Mouse (Mus musculus): Measurements from ENCODE around the gene Dtx3. TPM values are rescaled to one million over a fixed set of nuclear protein-coding genes. Genes with fewer than 3 reads are reported as not detected.
A peak's percentile ranks its signal among the peaks of the same experiment; 100 is the strongest.
"Not testable (repeated sequence)": the region's sequence is repeated elsewhere in the genome, so short reads cannot be mapped to it uniquely, and the experiment has no call there.

Dtx3 gene
- polyA plus RNA-seq, 1 experiment = 49.8 TPM

DNA sequence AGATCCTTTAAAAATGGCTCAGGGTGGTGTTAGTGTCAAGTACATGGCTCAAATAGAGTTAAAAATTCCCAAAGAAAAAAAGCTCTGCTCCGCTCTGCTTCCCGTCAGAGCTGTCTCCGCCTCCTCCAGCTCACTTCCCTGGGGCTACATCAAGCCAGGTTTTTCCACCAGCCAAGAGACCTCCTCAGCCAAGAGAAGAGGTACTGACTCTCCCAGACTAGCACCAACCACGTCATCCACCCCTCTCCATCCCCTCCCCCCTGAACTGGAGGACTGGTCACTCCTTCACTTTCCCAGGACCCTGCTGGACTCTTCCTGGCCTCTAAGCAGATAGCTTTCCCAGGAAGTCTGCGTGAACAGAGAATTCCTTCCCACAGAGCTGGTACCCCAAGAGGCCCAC, 864 bp upstream of the Dtx3 start:
- peaks cover 10% of the 10 kb centered on the region for H3K36me3 ChIP-seq (ENCODE audit: control insufficient read depth, insufficient read depth, low read length, poor library complexity, severe bottlenecking)

DNA sequence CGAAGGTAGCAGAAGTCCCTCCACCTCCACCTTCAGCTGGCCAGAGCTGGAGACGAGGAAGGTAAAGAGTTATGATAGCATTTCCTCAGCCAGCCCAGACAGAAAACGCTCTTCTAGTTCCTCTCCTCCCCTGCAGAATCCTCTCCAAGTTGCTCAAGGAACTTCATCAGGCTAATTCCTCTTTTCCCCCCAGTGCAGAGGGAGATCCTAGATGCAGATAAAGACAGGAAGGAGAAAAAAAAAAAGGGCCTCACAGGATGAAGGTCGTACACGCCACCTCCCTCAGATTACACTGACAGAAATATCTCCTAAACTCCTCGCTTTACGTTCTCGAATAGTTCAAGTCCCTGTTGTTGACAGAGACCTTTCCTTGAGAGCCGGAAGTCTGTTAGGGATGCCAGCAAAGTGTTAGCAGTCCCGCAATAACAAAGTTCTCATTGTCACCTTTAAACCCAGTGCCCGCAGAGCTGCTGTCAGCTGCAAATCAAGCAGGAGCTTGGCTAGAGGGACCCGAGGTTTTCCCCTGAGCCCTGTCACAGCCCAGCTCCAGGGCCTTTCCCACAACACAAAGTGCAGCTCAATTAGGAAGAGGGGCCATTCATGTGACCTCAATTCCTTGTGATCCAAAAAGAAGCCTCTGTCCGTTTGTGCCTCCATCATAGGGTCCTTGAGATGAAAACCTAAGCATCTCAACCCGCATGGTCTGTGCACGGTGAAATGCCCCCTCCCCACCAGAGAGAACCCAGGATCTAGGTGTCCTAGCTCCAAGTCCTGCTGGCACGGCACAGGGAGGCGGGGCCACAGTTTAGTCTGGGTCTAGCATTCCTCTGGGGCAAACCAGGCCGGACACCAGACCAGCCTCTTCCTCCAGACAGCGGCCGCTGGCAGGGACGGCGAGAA, 850 bp downstream of the Dtx3 start:
- H3K4me1 ChIP-seq (ENCODE audit: control insufficient read depth, insufficient read depth, low read length) = peaks cover 2% of the 10 kb centered on the region
- peaks cover 10% of the 10 kb centered on the region for H3K36me3 ChIP-seq (ENCODE audit: control insufficient read depth, insufficient read depth, low read length, poor library complexity, severe bottlenecking)
- TF ChIP-seq CTCF (IDR thresholded peaks at IDR 0.05; ENCODE audit: low read depth, low read length) = no peak
- TF ChIP-seq POLR2A (IDR thresholded peaks at IDR 0.05; ENCODE audit: insufficient read depth, low read length) = no peak
- no peaks in the 10 kb centered on the region for H3K27me3 ChIP-seq (ENCODE audit: control insufficient read depth, insufficient read depth, low read length, poor library complexity, severe bottlenecking)
- peak overlapping the region; percentile 61 for H3K4me3 ChIP-seq (ENCODE audit: low read depth, low read length)
- H3K9ac ChIP-seq (ENCODE audit: low read depth, poor library complexity, severe bottlenecking) = peak overlapping the region; percentile 89
- H3K9me3 ChIP-seq (replicated peaks; ENCODE audit: control insufficient read depth, insufficient read depth, low read length, poor library complexity, severe bottlenecking) = no peaks in the 10 kb centered on the region
- H3K27ac ChIP-seq (ENCODE audit: insufficient read depth, low read length) = no peak overlapping the region

More for the DNA sequence above, 864 bp upstream of the Dtx3 start:
- Histone ChIP-seq H3K9ac (ENCODE audit: low read depth, poor library complexity, severe bottlenecking) (peak overlapping the region; percentile 89), H3K9me3 (replicated peaks; ENCODE audit: control insufficient read depth, insufficient read depth, low read length, poor library complexity, severe bottlenecking) (no peaks in the 10 kb centered on the region), H3K4me1 (ENCODE audit: control insufficient read depth, insufficient read depth, low read length) (peaks cover 2% of the 10 kb centered on the region), H3K27ac (ENCODE audit: insufficient read depth, low read length) (peak overlapping the region; percentile 6; the same call in 1 of the 2 replicates), H3K4me3 (ENCODE audit: low read depth, low read length) (peak overlapping the region; percentile 35), H3K27me3 (ENCODE audit: control insufficient read depth, insufficient read depth, low read length, poor library complexity, severe bottlenecking) (no peaks in the 10 kb centered on the region)
- no peak for TF ChIP-seq CTCF (IDR thresholded peaks at IDR 0.05; ENCODE audit: low read depth, low read length)
- TF ChIP-seq POLR2A (IDR thresholded peaks at IDR 0.05; ENCODE audit: insufficient read depth, low read length) = no peak
- no peak for TF ChIP-seq EP300 (IDR thresholded peaks at IDR 0.05; ENCODE audit: insufficient read depth, low read depth, low read length)

DNA sequence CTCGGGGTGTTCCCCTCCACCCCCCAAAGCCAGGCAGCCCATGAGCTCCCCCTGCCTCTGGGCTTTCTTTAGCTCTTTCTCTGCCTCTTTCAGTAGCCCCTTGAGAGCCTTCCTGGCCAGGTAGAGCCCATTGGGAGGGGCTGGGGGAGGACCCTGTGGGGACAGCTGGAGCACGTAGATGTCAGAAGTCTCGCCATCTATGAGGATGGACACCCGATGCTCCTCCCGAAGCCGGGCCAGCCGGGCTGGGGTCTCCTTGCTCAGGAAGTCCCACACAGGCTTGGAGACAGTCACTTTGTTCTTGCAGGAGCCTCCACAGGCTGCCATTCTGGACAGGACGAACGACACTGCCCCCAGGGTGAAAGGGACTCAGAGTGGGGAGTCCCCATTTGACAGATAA, 2.5 kb downstream of the Dtx3 start:
- Histone ChIP-seq H3K36me3 (ENCODE audit: control insufficient read depth, insufficient read depth, low read length, poor library complexity, severe bottlenecking) (no peaks in the 10 kb centered on the region), H3K4me1 (ENCODE audit: control insufficient read depth, insufficient read depth, low read length) (peaks cover 2% of the 10 kb centered on the region), H3K27me3 (ENCODE audit: control insufficient read depth, insufficient read depth, low read length, poor library complexity, severe bottlenecking) (no peaks in the 10 kb centered on the region), H3K27ac (ENCODE audit: insufficient read depth, low read length) (no peak overlapping the region), H3K9ac (ENCODE audit: low read depth, poor library complexity, severe bottlenecking) (no peak overlapping the region), H3K4me3 (ENCODE audit: low read depth, low read length) (no peak overlapping the region), H3K9me3 (replicated peaks; ENCODE audit: control insufficient read depth, insufficient read depth, low read length, poor library complexity, severe bottlenecking) (no peaks in the 10 kb centered on the region)
- TF ChIP-seq EP300 (IDR thresholded peaks at IDR 0.05; ENCODE audit: insufficient read depth, low read depth, low read length) = no peak
- no peak for TF ChIP-seq CTCF (IDR thresholded peaks at IDR 0.05; ENCODE audit: low read depth, low read length)

DNA sequence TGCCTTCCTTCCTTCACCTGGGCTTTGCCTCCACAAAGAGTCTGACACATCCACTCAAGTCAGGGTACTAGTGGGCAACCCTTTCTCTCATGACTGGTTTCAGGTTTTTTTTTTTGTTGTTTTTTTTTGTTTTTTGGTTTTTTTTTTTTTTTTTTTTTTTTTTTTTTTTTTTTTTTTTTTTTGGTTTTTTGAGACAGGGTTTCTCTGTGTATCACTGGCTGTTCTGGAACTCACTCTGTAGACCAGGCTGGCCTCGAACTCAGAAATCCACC, 3.5 kb downstream of the Dtx3 start:
- H3K9me3 ChIP-seq (replicated peaks; ENCODE audit: control insufficient read depth, insufficient read depth, low read length, poor library complexity, severe bottlenecking); H3K9ac ChIP-seq (ENCODE audit: low read depth, poor library complexity, severe bottlenecking); H3K4me3 ChIP-seq (ENCODE audit: low read depth, low read length); H3K4me1 ChIP-seq (ENCODE audit: control insufficient read depth, insufficient read depth, low read length); H3K27ac ChIP-seq (ENCODE audit: insufficient read depth, low read length); H3K27me3 ChIP-seq (ENCODE audit: control insufficient read depth, insufficient read depth, low read length, poor library complexity, severe bottlenecking); H3K36me3 ChIP-seq (ENCODE audit: control insufficient read depth, insufficient read depth, low read length, poor library complexity, severe bottlenecking): not testable (repeated sequence)

DNA sequence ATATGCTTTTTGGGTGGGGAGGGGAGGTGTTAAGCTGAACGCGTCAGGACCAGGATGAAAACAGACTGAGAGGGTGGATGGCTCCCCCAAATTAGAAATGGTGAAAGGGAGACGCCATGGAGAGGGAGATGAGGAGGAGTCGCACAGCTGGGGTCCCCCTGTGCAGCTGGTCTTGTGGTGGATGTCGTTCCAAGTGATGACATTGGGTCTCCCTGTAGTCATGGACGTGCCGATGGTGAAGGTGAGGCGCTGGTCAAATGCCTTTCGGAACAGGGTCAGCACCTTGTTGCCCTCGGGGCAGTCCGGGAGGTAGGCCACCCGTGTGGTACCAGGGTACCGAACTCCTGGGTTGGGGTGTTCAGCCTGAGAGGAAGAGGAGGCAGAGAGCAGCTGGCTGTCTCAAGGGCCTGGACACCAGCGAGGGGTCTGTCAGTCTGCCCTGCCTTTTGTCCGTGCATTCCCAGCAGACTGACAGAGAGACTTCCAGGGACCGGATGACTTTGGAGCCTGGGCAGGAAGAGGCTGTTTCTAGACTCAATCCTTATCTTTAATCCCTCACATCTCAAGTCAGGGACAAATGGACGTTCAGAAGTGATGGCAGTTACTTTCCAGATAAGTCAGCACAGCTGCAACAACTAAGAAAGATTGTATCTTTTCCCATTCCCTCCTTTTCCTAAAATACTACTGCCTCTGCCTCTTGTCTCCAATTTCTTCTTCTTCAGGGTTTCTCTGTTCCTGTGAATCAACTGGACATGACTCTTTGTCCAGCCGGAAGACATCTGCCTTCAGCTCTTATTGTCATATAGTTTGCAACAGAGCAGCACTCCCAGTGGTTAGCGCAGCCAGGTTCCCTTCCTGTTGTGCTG, 4.1 kb downstream of the Dtx3 start:
- Histone ChIP-seq H3K27me3 (ENCODE audit: control insufficient read depth, insufficient read depth, low read length, poor library complexity, severe bottlenecking) (no peaks in the 10 kb centered on the region), H3K9me3 (replicated peaks; ENCODE audit: control insufficient read depth, insufficient read depth, low read length, poor library complexity, severe bottlenecking) (no peaks in the 10 kb centered on the region), H3K9ac (ENCODE audit: low read depth, poor library complexity, severe bottlenecking) (no peak overlapping the region), H3K4me1 (ENCODE audit: control insufficient read depth, insufficient read depth, low read length) (peaks cover 3% of the 10 kb centered on the region), H3K36me3 (ENCODE audit: control insufficient read depth, insufficient read depth, low read length, poor library complexity, severe bottlenecking) (no peaks in the 10 kb centered on the region), H3K4me3 (ENCODE audit: low read depth, low read length) (no peak overlapping the region), H3K27ac (ENCODE audit: insufficient read depth, low read length) (no peak overlapping the region)
- TF ChIP-seq CTCF (IDR thresholded peaks at IDR 0.05; ENCODE audit: low read depth, low read length) (no peak), POLR2A (IDR thresholded peaks at IDR 0.05; ENCODE audit: insufficient read depth, low read length) (no peak), EP300 (IDR thresholded peaks at IDR 0.05; ENCODE audit: insufficient read depth, low read depth, low read length) (no peak)
